29 mouse cellular contexts compared by ENCODE assay signal in genomic region chr1:174215270-174216038, GRCm38 (mm10). TPM values are rescaled to one million over a fixed set of nuclear protein-coding genes. Genes with fewer than 3 reads are reported as not detected.
DNase-seq lines count a peak whose midpoint lies in the region; ATAC-seq lines count a peak whose summit lies in the region.
"Had no signal": no experiment of that assay in that cellular context is flagged by ENCODE, and none has a peak within 500 bp of the region (broad histone marks: within the 10 kb centered on the region; RNA-seq: fewer than 3 reads in every experiment).

No protein-coding gene starts in this region.

- 37% methylated on average over 8 of the region's 8 CpGs for WGBS in kidney, embryonic 16.5 days

- intact Hi-C loops in heart, postnatal 14 days (cut with DNase I), result no loop called here

- no peak overlapping the region for H3K4me3 ChIP-seq in kidney, embryonic 16.5 days (ENCODE audit: low read length)
- H3K4me3 ChIP-seq: embryonic facial prominence, embryonic 10.5 days; embryonic facial prominence, embryonic 13.5 days; erythroblast, embryonic 14.5 days; forebrain, embryonic 12.5 days; forebrain, embryonic 15.5 days; heart, embryonic 12.5 days; heart, embryonic 15.5 days had no signal

- DNase-seq in heart, adult 11 months, result peak; percentile 61
- DNase-seq in heart, postnatal 14 days, result no peak
- no peak for DNase-seq in kidney, adult 18-20 months
- DNase-seq in embryo, embryonic 10 days (ENCODE audit: low spot score), result no peak
- DNase-seq: adrenal gland, adult 8-10 months; adrenal gland, postnatal 25 days; cerebellum, adult 18-20 months; cerebellum, adult 9-10 months; cerebellum, postnatal 14 days; embryo, embryonic 11 days; gastrocnemius, postnatal 36 days; heart, adult 18-20 months; heart, postnatal 10 days; heart, postnatal 4 days had no signal

- no peak overlapping the region for H3K4me2 ChIP-seq in kidney, embryonic 16.5 days (replicated peaks; ENCODE audit: low read depth, low read length)
- H3K4me2 ChIP-seq: embryonic facial prominence, embryonic 13.5 days; forebrain, embryonic 12.5 days; forebrain, embryonic 15.5 days; heart, embryonic 12.5 days; heart, embryonic 15.5 days; hindbrain, embryonic 14.5 days had no signal

- peak; percentile 31; the same call in 1 of the 2 replicates for ATAC-seq in kidney, embryonic 16.5 days (ENCODE audit: low FRiP score, low TSS enrichment)
- 0 out of 2 replicates have a peak, but pooled peaks have one; percentile 36 for ATAC-seq in common myeloid progenitor, adult 5-6 weeks (replicated peaks; ENCODE audit: low read depth, poor library complexity, severe bottlenecking)
- peak; percentile 50; the same call in 1 of the 2 replicates for ATAC-seq in megakaryocyte progenitor cell, adult 5-6 weeks (replicated peaks; ENCODE audit: poor library complexity)
- ATAC-seq: activated CD4-positive, CD25-positive, alpha-beta regulatory T cell, adult 4 months; forebrain, embryonic 15.5 days had no signal

- H3K9ac ChIP-seq in kidney, embryonic 16.5 days (replicated peaks; ENCODE audit: low read length), result no peak overlapping the region
- H3K9ac ChIP-seq: embryonic facial prominence, embryonic 13.5 days; forebrain, embryonic 12.5 days; forebrain, embryonic 15.5 days; heart, embryonic 12.5 days; heart, embryonic 15.5 days; hindbrain, embryonic 14.5 days had no signal

- no peaks in the 10 kb centered on the region for H3K9me3 ChIP-seq in kidney, embryonic 16.5 days (ENCODE audit: low read length)
- H3K9me3 ChIP-seq: embryonic facial prominence, embryonic 10.5 days; embryonic facial prominence, embryonic 13.5 days; forebrain, embryonic 12.5 days; forebrain, embryonic 15.5 days; heart, embryonic 12.5 days; heart, embryonic 15.5 days had no signal

- no peaks in the 10 kb centered on the region for H3K27me3 ChIP-seq in kidney, embryonic 16.5 days (ENCODE audit: insufficient read depth, low read length)
- H3K27me3 ChIP-seq: embryonic facial prominence, embryonic 13.5 days; forebrain, embryonic 12.5 days; forebrain, embryonic 15.5 days; heart, embryonic 12.5 days; heart, embryonic 15.5 days had no signal

- H3K36me3 ChIP-seq in kidney, embryonic 16.5 days (ENCODE audit: insufficient read depth, low read length), result no peaks in the 10 kb centered on the region
- H3K36me3 ChIP-seq: embryonic facial prominence, embryonic 10.5 days; embryonic facial prominence, embryonic 13.5 days; forebrain, embryonic 12.5 days; forebrain, embryonic 15.5 days; heart, embryonic 12.5 days; heart, embryonic 15.5 days had no signal

- no peaks in the 10 kb centered on the region for H3K4me1 ChIP-seq in kidney, embryonic 16.5 days (ENCODE audit: insufficient read depth, low read length)
- H3K4me1 ChIP-seq: embryonic facial prominence, embryonic 10.5 days; embryonic facial prominence, embryonic 13.5 days; forebrain, embryonic 12.5 days; forebrain, embryonic 15.5 days; heart, embryonic 12.5 days; heart, embryonic 15.5 days had no signal

- no peak overlapping the region for H3K27ac ChIP-seq in kidney, embryonic 16.5 days (ENCODE audit: low read length)
- H3K27ac ChIP-seq: embryonic facial prominence, embryonic 10.5 days; embryonic facial prominence, embryonic 13.5 days; forebrain, embryonic 12.5 days; forebrain, embryonic 15.5 days; heart, embryonic 15.5 days; hindbrain, embryonic 14.5 days had no signal

RNA-seq across cellular contexts. Expression of gene Olfr419, which starts 36.4 kb away (rescaled TPM):
- total RNA-seq in heart, postnatal 14 days (2021), result not detected
- not detected in 2 replicates for polyA plus RNA-seq in kidney, embryonic 16.5 days (2015; fragmentation: Nextera tagmentation; extraction: Ambion mirVana)
- 1.2 TPM in 1 of 2 replicates, not detected in the other for total RNA-seq in common myeloid progenitor, adult 5-6 weeks (2017)
- not detected in 2 replicates for total RNA-seq in megakaryocyte progenitor cell, adult 5-6 weeks (2015)
- total RNA-seq in megakaryocyte progenitor cell, adult 5-6 weeks (2017), result not detected in 2 replicates
- total RNA-seq: adrenal gland, adult 8-10 months; adrenal gland, postnatal 25 days; gastrocnemius, adult 8-10 months; gastrocnemius, postnatal 36 days; heart, adult 18-20 months; heart, postnatal 10 days; heart, postnatal 4 days had no signal
- polyA plus RNA-seq: activated CD4-positive, CD25-positive, alpha-beta regulatory T cell, adult 4 months; brain, embryonic 14.5 days; embryonic facial prominence, embryonic 10.5 days; embryonic facial prominence, embryonic 13.5 days; erythroblast, embryonic 14.5 days; forebrain, embryonic 12.5 days; forebrain, embryonic 15.5 days; heart, embryonic 12.5 days; heart, embryonic 15.5 days; hindbrain, embryonic 11.5 days; hindbrain, embryonic 14.5 days had no signal

RNA-seq across cellular contexts. Expression of gene Spta1, which starts 42.9 kb away (rescaled TPM):
- 10 to 100 TPM; 14.0 to 15.5 TPM for total RNA-seq in heart, postnatal 14 days (2021)
- polyA plus RNA-seq in kidney, embryonic 16.5 days (2015; fragmentation: Nextera tagmentation; extraction: Ambion mirVana), result 0.22 and 0.48 TPM in 2 replicates
- total RNA-seq in common myeloid progenitor, adult 5-6 weeks (2017), result 24.7 and 29.6 TPM in 2 replicates
- 1.3 and 4.1 TPM in 2 replicates for total RNA-seq in megakaryocyte progenitor cell, adult 5-6 weeks (2015)
- total RNA-seq in megakaryocyte progenitor cell, adult 5-6 weeks (2017), result 5.9 and 9.9 TPM in 2 replicates
